Mouse (Mus musculus): ENCODE measurements around the gene Cacna1e. TPM values are rescaled to one million over a fixed set of nuclear protein-coding genes. Genes with fewer than 3 reads are reported as not detected.
A peak's percentile ranks its signal among the peaks of the same experiment; 100 is the strongest.

The Cacna1e gene
- total RNA-seq, 2 experiments from 2014 or later: 227 to 237 TPM

DNA sequence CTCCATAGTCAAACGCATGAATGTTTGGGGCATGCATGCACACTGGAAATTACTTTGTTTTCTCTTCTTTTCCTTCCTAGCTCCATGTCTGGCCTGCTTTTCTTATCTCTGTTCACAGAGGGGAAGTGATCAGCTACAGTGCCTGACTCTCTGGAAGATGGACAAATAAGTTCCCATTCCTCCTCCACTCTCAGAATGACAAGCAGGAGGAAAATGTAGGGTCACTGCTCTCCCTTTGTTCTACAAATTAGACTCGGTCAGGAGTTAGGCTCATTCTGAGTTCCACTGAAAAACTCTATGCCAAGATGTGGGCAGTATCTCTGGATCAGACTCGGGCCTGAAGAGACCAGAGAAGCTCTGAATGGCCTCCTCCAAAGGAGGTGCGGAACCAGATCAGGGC lies 275.8 kb downstream of the Cacna1e start:
- DNase-seq (ENCODE audit: low spot score in 2 of 2): no peak

DNA sequence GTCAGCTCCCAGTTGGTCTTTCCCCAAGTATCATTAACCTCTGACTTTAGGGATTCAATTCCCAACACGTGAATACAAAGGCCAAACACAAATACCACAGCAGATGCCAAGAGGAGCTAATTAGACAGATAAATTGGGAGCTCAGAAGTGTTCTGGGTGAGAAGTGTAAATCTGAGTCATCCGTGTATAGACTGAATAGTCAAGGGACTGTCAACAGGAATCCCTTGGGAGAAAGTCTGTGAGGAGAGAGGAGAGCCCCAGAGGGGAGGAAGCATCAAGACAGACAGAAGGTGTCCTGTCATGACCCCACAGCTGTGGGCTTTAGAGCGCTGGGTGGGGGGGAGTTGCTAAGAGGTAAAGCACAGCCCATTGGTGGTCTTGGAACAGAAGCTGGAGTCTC lies 276.9 kb downstream of the Cacna1e start:
- H3K27ac ChIP-seq: no peak overlapping the region
- H3K4me3 ChIP-seq: no peak overlapping the region
- no peak for DNase-seq (ENCODE audit: low spot score in 2 of 2)
- no peak for TF ChIP-seq CTCF (conservative IDR thresholded peaks at IDR 0.05)

More for the DNA sequence above, 275.8 kb downstream of the Cacna1e start:
- no peak overlapping the region for H3K4me3 ChIP-seq
- TF ChIP-seq CTCF (conservative IDR thresholded peaks at IDR 0.05): no peak
- no peak overlapping the region for H3K27ac ChIP-seq

DNA sequence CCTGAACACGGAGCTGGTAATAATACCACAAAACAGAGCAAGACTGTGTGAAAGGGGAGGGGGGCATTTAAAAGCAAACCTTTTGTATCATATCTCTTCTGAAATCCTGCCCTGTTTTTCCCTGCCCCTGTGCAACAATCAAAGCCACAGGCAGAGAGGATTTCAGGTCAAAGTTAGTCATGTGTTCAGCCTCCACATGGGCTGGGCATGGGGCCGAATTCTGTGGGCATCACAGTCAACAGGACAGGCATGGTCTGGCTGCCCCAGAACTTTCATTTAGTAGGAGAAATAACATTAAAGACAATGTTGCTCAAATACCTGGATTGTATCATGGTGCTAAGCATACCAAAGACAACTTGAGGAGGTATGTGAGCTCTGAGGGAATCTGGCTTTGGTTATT lies 278.7 kb downstream of the Cacna1e start:
- H3K4me3 ChIP-seq: no peak overlapping the region
- TF ChIP-seq CTCF (conservative IDR thresholded peaks at IDR 0.05): no peak
- DNase-seq (ENCODE audit: low spot score in 2 of 2): no peak
- no peak overlapping the region for H3K27ac ChIP-seq

DNA sequence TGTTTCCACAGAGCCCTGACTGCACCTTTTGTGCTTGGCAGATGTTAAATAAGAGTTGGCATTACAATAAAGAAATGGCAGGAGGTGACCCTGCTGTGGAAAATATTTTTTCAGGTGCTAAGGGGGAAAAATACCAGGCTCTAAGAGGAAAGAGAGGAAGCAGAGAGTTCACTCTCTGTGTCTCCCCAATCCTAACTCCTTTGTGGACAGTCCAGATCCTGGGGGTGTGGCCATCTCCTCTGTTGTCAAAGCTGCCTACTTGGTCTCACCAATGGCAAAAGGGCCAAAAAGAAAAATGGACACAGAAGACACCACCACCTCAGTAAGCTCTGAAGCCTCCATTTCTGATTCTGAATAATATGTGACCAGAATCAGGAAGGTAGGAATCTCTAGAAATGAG lies 280.5 kb downstream of the Cacna1e start:
- TF ChIP-seq CTCF (conservative IDR thresholded peaks at IDR 0.05): no peak
- no peak overlapping the region for H3K4me3 ChIP-seq
- DNase-seq (ENCODE audit: low spot score in 2 of 2): no peak
- no peak overlapping the region for H3K27ac ChIP-seq

DNA sequence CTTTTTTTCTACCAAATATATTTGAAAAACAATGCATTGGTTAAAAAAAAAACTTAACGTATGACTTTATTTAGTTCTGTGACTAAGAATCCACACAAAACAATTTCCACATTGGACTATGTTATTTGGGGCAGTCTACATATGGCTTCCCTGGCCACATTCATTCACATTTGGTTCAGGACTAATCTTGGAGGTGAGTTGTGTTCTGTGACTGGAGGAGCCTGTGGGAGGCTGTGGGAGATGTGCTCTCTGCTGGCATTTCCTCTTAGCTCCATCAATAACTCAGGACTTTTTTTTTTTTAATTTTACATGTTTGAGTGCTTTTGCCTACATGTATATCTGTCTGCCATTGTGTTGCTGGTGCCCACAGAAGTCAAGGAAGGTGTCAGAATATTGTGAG lies 281.8 kb downstream of the Cacna1e start:
- TF ChIP-seq CTCF (conservative IDR thresholded peaks at IDR 0.05): no peak
- no peak overlapping the region for H3K4me3 ChIP-seq
- DNase-seq (ENCODE audit: low spot score in 2 of 2): no peak
- H3K27ac ChIP-seq: 0 out of 2 replicates have a peak overlapping the region, but pooled peaks have one; percentile 32

DNA sequence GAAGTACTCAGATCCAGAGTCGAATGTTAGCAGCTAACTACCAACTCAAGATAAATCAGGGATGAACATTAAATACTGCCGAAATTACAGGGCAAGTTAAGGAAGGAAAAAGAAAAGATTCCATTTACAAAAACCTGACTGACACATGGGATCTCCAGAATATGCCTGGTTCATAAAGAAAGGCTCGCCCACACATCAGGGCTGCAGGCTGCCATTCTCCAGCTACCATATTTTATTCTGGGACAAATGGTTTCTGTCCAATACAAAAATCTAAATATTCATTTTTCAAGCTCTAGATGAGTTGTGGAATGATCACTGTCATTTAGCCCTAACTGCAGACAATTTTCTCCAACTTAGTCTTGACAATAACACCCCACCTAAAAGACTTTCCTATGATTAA lies 301.8 kb downstream of the Cacna1e start:
- H3K27ac ChIP-seq: peak overlapping the region; percentile 59
- peak in 1 of 2 experiments; percentile 33 for DNase-seq (ENCODE audit: low spot score in 2 of 2)
- H3K4me3 ChIP-seq: no peak overlapping the region
- no peak for TF ChIP-seq CTCF (conservative IDR thresholded peaks at IDR 0.05)

DNA sequence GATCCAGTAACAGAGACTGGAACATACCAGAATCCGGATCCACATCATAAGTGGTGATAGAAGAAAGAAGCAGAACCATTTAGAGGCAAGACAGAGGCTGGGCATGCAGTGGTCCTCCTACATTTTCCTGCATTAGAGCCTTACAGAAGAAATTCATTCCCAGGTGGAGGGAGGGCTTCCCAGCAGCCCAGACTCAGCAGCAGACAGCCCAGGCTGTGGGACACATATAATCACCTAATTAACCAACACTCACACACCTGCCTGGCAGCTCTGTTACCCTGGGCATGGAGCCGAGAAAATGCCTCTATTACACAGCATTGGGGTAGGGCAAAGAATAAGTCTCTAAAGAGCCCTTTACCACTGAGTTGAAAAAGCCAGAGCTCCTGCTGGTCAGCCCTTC lies 304.4 kb downstream of the Cacna1e start:
- Histone ChIP-seq H3K4me3 (no peak overlapping the region), H3K27ac (no peak overlapping the region)
- DNase-seq (ENCODE audit: low spot score in 2 of 2): no peak
- no peak for TF ChIP-seq CTCF (conservative IDR thresholded peaks at IDR 0.05)

DNA sequence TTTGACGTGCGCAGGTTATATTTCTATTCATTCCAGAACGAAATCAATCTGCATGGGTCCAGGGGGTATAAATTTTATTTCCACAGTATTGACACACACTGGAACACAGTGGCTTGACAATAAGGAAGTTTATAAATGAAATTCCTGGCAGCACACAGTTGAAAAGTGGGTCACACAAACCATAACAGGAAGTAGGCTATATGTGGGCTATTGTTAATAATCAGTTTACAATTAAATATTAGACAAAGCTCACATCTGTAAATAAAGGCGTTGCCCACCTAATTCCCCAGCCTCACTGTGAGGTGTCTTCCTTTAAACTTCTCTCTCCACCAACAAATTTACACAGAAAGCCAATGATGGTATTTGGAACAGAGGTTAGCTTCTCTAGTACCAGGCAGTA lies 305.6 kb downstream of the Cacna1e start:
- TF ChIP-seq CTCF (conservative IDR thresholded peaks at IDR 0.05): no peak
- no peak overlapping the region for H3K4me3 ChIP-seq
- DNase-seq (ENCODE audit: low spot score in 2 of 2): no peak
- no peak overlapping the region for H3K27ac ChIP-seq

DNA sequence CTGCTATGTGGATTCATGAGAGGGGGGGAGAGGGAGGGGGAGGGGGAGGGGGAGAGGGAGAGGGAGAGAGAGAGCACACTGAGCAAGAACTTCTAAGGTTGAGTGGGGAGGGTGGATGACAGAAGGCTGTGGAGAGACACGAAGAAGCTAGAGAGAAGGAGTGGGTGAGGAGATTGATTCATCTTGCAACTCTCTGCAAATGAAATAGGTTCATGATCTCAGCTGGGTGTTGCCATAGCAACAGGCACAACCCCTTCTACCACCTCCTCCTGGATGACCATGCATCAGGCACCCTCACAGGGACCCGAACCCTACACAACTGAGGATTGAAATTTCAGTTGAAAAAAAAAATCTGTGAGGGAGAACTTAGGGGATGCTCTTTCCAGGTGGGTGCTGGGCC lies 307.9 kb downstream of the Cacna1e start:
- Histone ChIP-seq H3K4me3 (no peak overlapping the region), H3K27ac (peak overlapping the region; percentile 41; the same call in 1 of the 2 replicates)
- no peak for TF ChIP-seq CTCF (conservative IDR thresholded peaks at IDR 0.05)
- DNase-seq (ENCODE audit: low spot score in 2 of 2): peak in 1 of 2 experiments; percentile 11

DNA sequence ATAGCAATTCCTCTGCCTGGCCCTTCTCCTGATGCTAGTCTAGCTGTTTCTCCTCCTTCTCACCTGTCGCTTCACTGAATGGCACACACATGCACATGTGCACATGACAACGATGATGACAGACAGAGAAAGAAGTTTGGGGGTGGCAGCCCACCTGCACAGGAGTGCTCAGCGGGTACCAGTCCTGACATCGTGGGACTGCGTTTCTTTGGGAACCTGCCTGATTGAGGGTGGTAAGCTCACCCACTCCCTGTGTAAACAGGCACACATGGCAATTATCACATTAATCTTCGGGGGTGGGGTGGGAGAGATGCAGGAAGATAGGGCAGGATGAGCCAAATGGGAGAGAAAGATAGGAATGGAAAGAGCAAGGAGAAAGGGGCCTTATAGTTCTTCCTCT lies 318.3 kb downstream of the Cacna1e start:
- Histone ChIP-seq H3K4me3 (no peak overlapping the region), H3K27ac (peak overlapping the region; percentile 60)
- DNase-seq (ENCODE audit: low spot score in 2 of 2): peak in 1 of 2 experiments; percentile 27
- no peak for TF ChIP-seq CTCF (conservative IDR thresholded peaks at IDR 0.05)

DNA sequence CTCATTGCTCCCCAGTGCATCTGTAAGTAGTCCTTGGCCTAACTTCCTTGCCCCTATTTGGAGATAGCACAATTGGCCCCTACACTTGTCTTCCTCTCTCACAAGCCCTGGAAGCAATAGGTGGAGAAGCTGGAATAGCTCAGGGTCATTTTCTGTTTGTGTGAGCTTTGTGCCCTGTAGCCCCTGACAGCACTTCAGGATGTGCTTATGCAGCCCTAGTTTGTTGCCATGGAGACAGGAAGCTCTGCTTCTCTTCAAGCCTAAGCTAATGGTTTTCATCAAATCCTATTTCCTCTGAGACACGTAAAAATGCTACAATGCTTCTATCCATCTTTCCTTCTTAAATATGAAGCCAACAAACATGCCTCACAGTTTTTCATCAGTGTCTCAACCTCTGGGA lies 328.5 kb downstream of the Cacna1e start:
- TF ChIP-seq CTCF (conservative IDR thresholded peaks at IDR 0.05): no peak
- no peak overlapping the region for H3K27ac ChIP-seq
- no peak overlapping the region for H3K4me3 ChIP-seq
- no peak for DNase-seq (ENCODE audit: low spot score in 2 of 2)

DNA sequence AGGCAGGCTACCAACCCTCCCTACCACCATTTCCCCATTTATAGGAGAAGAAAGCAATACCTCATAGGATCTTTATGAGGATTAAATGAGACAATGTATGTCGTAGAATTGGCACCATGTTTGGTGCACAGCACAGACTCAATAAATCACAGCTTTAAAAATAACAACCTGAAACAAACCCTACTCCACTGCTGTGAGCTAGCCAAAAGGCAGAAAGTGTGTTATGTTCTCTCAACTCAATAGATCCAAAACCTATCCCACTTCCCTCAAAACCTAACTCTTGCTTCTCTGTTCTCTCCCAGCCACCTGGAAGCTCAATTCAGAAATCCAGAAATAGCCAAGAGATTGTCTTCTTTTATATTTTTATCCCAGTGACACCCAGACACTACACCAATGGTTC lies 331.2 kb downstream of the Cacna1e start:
- no peak for TF ChIP-seq CTCF (conservative IDR thresholded peaks at IDR 0.05)
- DNase-seq (ENCODE audit: low spot score in 2 of 2): no peak
- Histone ChIP-seq H3K4me3 (no peak overlapping the region), H3K27ac (no peak overlapping the region)

DNA sequence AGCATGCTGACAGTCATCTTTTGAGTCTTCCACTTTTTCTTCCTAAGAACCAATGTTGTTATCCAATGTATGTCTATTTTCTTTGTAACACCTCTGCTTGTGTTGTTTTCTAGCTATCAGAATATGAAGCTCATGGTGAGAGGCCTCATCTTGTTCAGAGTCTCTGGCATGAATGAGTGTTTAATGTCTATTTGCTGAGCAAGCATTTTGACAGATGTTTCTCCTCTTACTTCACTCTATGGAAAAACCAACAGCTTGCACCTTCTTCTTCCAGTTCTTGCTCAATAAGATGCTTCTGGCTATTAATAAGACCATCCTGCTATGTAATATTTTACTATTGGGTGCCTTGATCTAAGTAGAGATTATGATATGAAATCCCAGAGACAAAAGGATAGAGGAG lies 346.9 kb downstream of the Cacna1e start:
- Histone ChIP-seq H3K4me3 (no peak overlapping the region), H3K27ac (no peak overlapping the region)
- TF ChIP-seq CTCF (conservative IDR thresholded peaks at IDR 0.05): no peak
- no peak for DNase-seq (ENCODE audit: low spot score in 2 of 2)

DNA sequence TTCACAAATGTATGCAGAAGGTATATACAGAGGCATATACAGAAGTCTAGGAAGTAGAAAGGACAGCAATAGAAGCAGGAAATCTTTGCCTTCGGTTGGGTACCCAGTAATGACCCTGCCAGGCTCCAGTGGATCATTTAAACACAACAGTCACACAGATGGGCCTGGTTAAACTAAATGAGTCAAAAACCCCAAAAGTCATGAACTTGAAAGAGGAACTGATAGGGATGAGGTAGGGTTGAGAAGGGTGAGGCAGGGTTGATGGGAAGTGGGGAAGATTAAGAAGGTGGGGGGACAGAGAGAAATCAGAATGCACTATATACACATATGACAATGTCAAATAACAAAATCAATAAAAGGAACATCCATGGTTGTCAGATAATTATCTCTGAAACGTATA lies 347.5 kb downstream of the Cacna1e start:
- H3K4me3 ChIP-seq: no peak overlapping the region

More for the DNA sequence above, 347.5 kb downstream of the Cacna1e start:
- no peak for DNase-seq (ENCODE audit: low spot score in 2 of 2)
- no peak for TF ChIP-seq CTCF (conservative IDR thresholded peaks at IDR 0.05)
- H3K27ac ChIP-seq: no peak overlapping the region
